Mouse (Mus musculus) limb, embryonic 13.5 days (tissue): Measurements from ENCODE around the gene Phactr2. TPM values are rescaled to one million over a fixed set of nuclear protein-coding genes. Genes with fewer than 3 reads are reported as not detected.

ENCODE experiments used
- ATAC-seq: fragments of 200-750 bp; cut with Nextera tagmentation; 2 replicates; pipeline ENCODE4 v1.8.0; 2017; ENCODE audit warnings: low read depth, moderate number of reproducible peaks, moderate TSS enrichment; ENCODE audit not compliant: low FRiP score
- H3K27ac ChIP-seq: fragments of 300-500 bp; sonication (generic); 2 replicates; pipeline ENCODE4 v1.5.1; 2015; ENCODE audit warnings: inconsistent platforms, mild to moderate bottlenecking, moderate library complexity
- H3K27me3 ChIP-seq: fragments of 300-500 bp; sonication (generic); 2 replicates; pipeline ENCODE4 v1.6.1; 2015; ENCODE audit warnings: mild to moderate bottlenecking, inconsistent platforms
- H3K36me3 ChIP-seq: fragments of 300-500 bp; sonication (generic); 2 replicates; pipeline ENCODE4 v1.6.1; 2015; ENCODE audit warnings: inconsistent platforms, mild to moderate bottlenecking, moderate library complexity
- H3K4me1 ChIP-seq: fragments of 300-500 bp; sonication (generic); 2 replicates; pipeline ENCODE4 v1.6.1; 2015; ENCODE audit warnings: inconsistent platforms
- H3K4me2 ChIP-seq: fragments of 300-500 bp; sonication (generic); replicated peaks from 2 replicates; pipeline ENCODE4 v1.6.1; 2015; ENCODE audit warnings: inconsistent platforms, mild to moderate bottlenecking, moderate library complexity
- H3K4me3 ChIP-seq: fragments of 300-500 bp; sonication (generic); 2 replicates; pipeline ENCODE4 v1.5.1; 2015; ENCODE audit warnings: moderate library complexity, mild to moderate bottlenecking, inconsistent platforms
- H3K9ac ChIP-seq: fragments of 300-500 bp; sonication (generic); 2 replicates; pipeline ENCODE4 v1.6.1; 2015; ENCODE audit warnings: mild to moderate bottlenecking, inconsistent platforms
- H3K9me3 ChIP-seq: fragments of 300-500 bp; sonication (generic); 2 replicates; pipeline ENCODE4 v1.6.1; 2016; ENCODE audit warnings: inconsistent platforms
- WGBS: fragments of 180-500 bp; shearing (Covaris S2); methylation state at CpG from one replicate; pipeline ENCODE4 v1.1.7; 2015; 5-methylcytosine and 5-hydroxymethylcytosine counted together
- polyA plus RNA-seq: library from polyadenylated mRNA; unstranded; fragments of >200 nt; fragmentation: Nextera tagmentation; extraction: Ambion mirVana; gene quantifications from 2 replicates; pipeline ENCODE4 v1.2.1, GENCODE M21; 2015

Gene Phactr2
- polyA plus RNA-seq, 1 experiment from 2014 or later = 26.8 TPM

- H3K36me3 ChIP-seq = peaks cover 55% of the 10 kb centered on the region
- H3K27me3 ChIP-seq = no peaks in the 10 kb centered on the region
- no peak overlapping the region for H3K27ac ChIP-seq
- no peak overlapping the region for H3K9ac ChIP-seq
- peaks cover 8% of the 10 kb centered on the region for H3K4me1 ChIP-seq
- H3K9me3 ChIP-seq = no peaks in the 10 kb centered on the region
- no peak for ATAC-seq
- H3K4me3 ChIP-seq = no peak overlapping the region
- H3K4me2 ChIP-seq = no peak overlapping the region
- 89% methylated on average over 5 of the region's 5 CpGs for WGBS
Observed at GRCm38 (mm10) chr10:13189881-13190280, 284.3 kb downstream of the Phactr2 start.

DNA sequence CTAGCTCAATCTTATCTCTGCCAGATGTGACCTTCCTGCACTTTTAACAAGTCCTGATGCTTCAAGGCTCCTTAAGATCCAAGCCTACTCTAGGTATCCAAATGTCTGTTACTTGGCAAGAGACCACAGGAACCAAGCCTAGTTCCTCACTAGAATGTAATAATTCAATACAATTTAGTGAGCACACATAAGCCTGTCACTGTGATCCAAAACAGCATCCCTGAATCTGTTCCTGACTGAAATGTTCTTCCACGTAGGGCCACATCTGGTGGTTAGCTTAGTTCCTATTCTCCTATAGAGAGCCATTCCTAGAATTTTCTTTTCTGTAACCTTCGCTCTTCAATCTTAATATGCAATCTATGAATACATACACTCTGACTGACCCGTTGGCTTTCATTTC is 287.5 kb downstream of the Phactr2 start:
- H3K4me3 ChIP-seq = no peak overlapping the region
- H3K9me3 ChIP-seq = no peaks in the 10 kb centered on the region
- H3K27ac ChIP-seq = no peak overlapping the region
- no peaks in the 10 kb centered on the region for H3K27me3 ChIP-seq
- ATAC-seq = no peak
- no peak overlapping the region for H3K9ac ChIP-seq
- peaks cover 6% of the 10 kb centered on the region for H3K4me1 ChIP-seq
- 81% methylated on average over 3 of the region's 3 CpGs for WGBS
- no peak overlapping the region for H3K4me2 ChIP-seq
- peaks cover 78% of the 10 kb centered on the region for H3K36me3 ChIP-seq

- no peak for ATAC-seq
- H3K9me3 ChIP-seq = no peaks in the 10 kb centered on the region
- H3K9ac ChIP-seq = no peak overlapping the region
- peaks cover 81% of the 10 kb centered on the region for H3K36me3 ChIP-seq
- H3K27ac ChIP-seq = no peak overlapping the region
- no peaks in the 10 kb centered on the region for H3K27me3 ChIP-seq
- no peak overlapping the region for H3K4me3 ChIP-seq
- H3K4me1 ChIP-seq = peaks cover 6% of the 10 kb centered on the region
- 93% methylated on average over 4 of the region's 4 CpGs for WGBS
- H3K4me2 ChIP-seq = no peak overlapping the region
Observed at GRCm38 (mm10) chr10:13184170-13184766, 289.9 kb downstream of the Phactr2 start.

DNA sequence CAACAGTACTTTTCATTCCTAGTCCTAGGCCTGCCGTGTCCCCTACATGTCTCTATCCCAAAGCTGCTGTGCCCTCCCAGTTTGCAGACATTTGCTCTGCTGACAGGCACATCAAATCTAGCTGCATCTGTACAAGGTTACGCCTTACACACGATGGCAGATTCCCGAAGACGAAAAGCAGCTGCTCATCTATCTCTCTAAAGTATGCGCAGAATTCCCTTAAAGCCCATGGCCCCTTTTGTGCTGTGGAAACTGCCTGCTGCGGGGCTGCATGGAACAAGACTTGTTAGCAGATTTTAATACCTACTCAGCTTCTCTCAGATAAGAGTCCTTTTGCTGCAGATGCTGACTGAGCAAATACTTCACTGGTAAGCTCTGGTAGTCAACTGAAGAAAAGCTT is 294.0 kb downstream of the Phactr2 start:
- H3K4me2 ChIP-seq = no peak overlapping the region
- no peak for ATAC-seq
- H3K27ac ChIP-seq = no peak overlapping the region
- H3K27me3 ChIP-seq = no peaks in the 10 kb centered on the region
- H3K9ac ChIP-seq = no peak overlapping the region
- no peak overlapping the region for H3K4me3 ChIP-seq
- no peaks in the 10 kb centered on the region for H3K9me3 ChIP-seq
- 80% methylated on average over 7 of the region's 7 CpGs for WGBS
- peaks cover 9% of the 10 kb centered on the region for H3K4me1 ChIP-seq
- peaks cover 80% of the 10 kb centered on the region for H3K36me3 ChIP-seq

DNA sequence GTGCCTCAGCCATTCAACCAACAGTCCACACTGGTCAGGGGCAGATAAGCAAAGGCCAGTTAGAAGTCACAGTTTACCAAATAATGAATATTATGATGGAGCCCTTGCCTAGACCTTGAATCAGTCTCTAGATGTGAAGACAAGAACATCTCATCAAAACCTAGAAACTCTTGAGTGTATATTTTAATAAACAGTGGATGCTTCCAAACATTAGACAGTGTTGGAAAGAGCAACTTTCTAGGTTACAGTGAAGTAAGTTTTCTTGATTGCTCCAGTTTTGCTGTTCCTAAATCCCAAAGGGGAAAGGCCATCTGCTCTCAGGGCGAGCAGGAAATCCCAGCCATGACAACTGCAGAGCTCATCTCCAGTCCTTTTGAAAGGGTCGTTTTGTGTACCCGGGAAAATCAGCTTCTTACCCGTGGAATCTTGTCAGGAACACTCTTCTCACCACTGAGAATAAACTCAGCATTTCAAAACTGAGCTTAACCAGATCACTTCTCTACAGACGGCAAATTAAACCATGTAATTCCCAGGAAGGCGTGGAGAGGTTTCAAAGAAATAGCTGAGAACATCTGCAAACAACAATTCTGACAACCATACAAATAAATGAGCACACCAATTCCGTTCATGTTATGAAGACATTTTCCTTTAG is 296.1 kb downstream of the Phactr2 start, which contains the start of gene Zc2hc1b:
Zc2hc1b (minus strand) TSS at position 51 of the 652 bp plus-strand sequence.
- Histone ChIP-seq H3K4me3 (no peak within 1 kb of the TSS), H3K27me3 (no peaks in the 10 kb centered on the region), H3K36me3 (peaks cover 65% of the 10 kb centered on the region), H3K9me3 (no peaks in the 10 kb centered on the region), H3K4me2 (no peak within 1 kb of the TSS), H3K27ac (no peak within 1 kb of the TSS), H3K4me1 (peaks cover 4% of the 10 kb centered on the region), H3K9ac (no peak within 1 kb of the TSS)
- ATAC-seq = no peak
- WGBS = 78% methylated on average over 7 of the region's 7 CpGs

DNA sequence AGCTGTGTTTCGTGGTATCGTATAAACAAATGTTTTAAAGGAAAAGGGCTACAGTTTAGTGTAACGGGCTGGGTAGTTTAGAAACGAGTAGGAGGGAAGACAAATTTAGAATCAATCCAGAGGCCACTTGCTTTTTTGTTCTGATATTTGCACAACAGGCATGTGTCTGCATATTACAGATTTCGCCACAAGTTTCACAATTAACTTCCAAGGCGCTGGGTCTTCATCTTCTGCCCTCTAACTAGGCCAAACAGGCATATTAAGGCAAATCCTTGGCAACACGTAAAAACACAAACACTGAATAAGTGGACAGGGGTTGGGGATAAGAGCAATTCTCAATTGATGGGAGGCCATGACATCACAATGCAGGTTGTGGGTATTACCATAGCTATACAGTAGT is 298.3 kb downstream of the Phactr2 start:
- H3K4me2 ChIP-seq = no peak overlapping the region
- no peaks in the 10 kb centered on the region for H3K27me3 ChIP-seq
- ATAC-seq = no peak
- no peak overlapping the region for H3K27ac ChIP-seq
- H3K4me1 ChIP-seq = peaks cover 23% of the 10 kb centered on the region
- 75% methylated on average over 7 of the region's 7 CpGs for WGBS
- no peak overlapping the region for H3K9ac ChIP-seq
- H3K9me3 ChIP-seq = no peaks in the 10 kb centered on the region
- H3K36me3 ChIP-seq = peaks cover 47% of the 10 kb centered on the region
- H3K4me3 ChIP-seq = no peak overlapping the region

- Histone ChIP-seq H3K4me1 (peaks cover 43% of the 10 kb centered on the region), H3K36me3 (peaks cover 18% of the 10 kb centered on the region), H3K27me3 (no peaks in the 10 kb centered on the region), H3K9me3 (no peaks in the 10 kb centered on the region), H3K4me2 (peak overlapping the region; percentile 32), H3K27ac (peak overlapping the region; percentile 52; the same call in 1 of the 2 replicates), H3K4me3 (no peak overlapping the region), H3K9ac (no peak overlapping the region)
- peak; percentile 70 for ATAC-seq
- WGBS = 15% methylated on average over 10 of the region's 10 CpGs
Observed at GRCm38 (mm10) chr10:13172798-13173221, 301.4 kb downstream of the Phactr2 start.

- Histone ChIP-seq H3K9me3 (no peaks in the 10 kb centered on the region), H3K27me3 (no peaks in the 10 kb centered on the region), H3K4me3 (no peak overlapping the region), H3K9ac (no peak overlapping the region), H3K27ac (peak overlapping the region; percentile 33; the same call in 1 of the 2 replicates), H3K4me1 (peaks cover 43% of the 10 kb centered on the region), H3K4me2 (peak overlapping the region; percentile 27; the same call in 1 of the 2 replicates), H3K36me3 (peaks cover 6% of the 10 kb centered on the region)
- WGBS = 27% methylated on average over 2 of the region's 2 CpGs
- ATAC-seq = no peak
Observed at GRCm38 (mm10) chr10:13171461-13171860, 302.8 kb downstream of the Phactr2 start.

DNA sequence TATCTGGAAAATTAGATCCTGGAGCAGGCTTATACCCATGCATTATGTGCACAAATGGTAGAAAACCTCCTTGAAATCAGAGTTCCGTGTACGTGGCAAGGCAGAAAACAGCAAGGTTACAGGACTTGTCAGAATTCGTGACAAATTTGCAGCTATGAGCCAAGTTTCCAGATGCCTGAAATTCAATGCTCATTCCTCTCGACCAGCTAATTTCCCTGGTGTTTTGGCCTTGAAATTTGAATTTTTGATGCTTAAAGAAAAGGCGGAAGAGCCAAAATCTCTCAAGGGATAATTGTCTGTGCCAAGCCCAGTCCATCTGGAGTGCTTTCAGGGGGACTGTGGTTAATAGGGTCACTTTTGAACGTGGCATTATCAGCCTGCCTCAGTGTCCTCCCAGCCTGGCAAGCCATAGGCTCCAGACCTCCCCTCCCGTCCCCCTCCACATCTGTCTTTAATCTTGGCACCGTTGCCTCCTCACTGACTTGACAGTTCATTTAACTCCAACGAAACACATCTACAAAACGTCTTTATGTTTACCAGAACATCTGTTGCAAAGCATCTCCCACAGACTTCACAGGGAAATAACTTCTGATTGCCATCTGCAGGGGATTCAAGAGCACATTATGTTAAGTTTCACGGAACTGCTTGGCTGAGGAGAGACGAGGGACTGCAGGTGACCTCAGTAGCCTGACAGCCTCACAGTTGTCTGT is 303.3 kb downstream of the Phactr2 start:
- no peak overlapping the region for H3K9ac ChIP-seq

DNA sequence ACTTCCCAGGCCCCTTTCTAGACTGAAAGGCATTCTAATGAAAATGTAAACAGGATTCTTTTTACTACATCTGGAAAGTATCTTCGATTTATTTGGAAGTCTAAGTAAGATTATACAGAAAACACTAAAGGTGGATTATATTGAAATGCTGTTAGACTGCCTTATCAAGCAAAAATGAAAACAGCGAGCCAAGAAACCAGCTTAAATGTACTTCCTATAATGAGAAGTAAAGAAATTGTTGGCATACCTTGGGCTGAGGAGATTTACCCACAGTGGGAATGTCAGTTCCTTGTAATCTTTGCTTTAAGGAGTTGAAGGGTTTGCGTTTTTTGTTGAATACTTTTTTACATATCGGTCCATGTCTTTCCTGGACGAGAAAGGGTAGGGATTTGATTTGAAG is 305.8 kb downstream of the Phactr2 start:
- peaks cover 5% of the 10 kb centered on the region; the same call in 1 of the 2 replicates for H3K9me3 ChIP-seq
- 0 out of 2 replicates have a peak overlapping the region, but pooled peaks have one; percentile 10 for H3K27ac ChIP-seq
- no peak overlapping the region for H3K4me3 ChIP-seq
- H3K4me2 ChIP-seq = no peak overlapping the region
- WGBS = 71% methylated on average over 5 of the region's 5 CpGs
- H3K36me3 ChIP-seq = no peaks in the 10 kb centered on the region
- no peak overlapping the region for H3K9ac ChIP-seq
- H3K27me3 ChIP-seq = no peaks in the 10 kb centered on the region
- ATAC-seq = no peak
- peaks cover 40% of the 10 kb centered on the region for H3K4me1 ChIP-seq

More for the DNA sequence above, 303.3 kb downstream of the Phactr2 start:
- H3K4me1 ChIP-seq = peaks cover 43% of the 10 kb centered on the region
- peak; percentile 70 for ATAC-seq
- 11% methylated on average over 12 of the region's 12 CpGs for WGBS
- no peak overlapping the region for H3K4me3 ChIP-seq
- H3K36me3 ChIP-seq = 0 out of 2 replicates have a peak, but pooled peaks cover under 1% of the 10 kb centered on the region
- no peaks in the 10 kb centered on the region for H3K9me3 ChIP-seq
- peak overlapping the region; percentile 27; the same call in 1 of the 2 replicates for H3K4me2 ChIP-seq
- H3K27me3 ChIP-seq = no peaks in the 10 kb centered on the region
- peak overlapping the region; percentile 33 for H3K27ac ChIP-seq

- 69% methylated on average over 4 of the region's 4 CpGs for WGBS
- Histone ChIP-seq H3K4me2 (no peak overlapping the region), H3K4me1 (no peaks in the 10 kb centered on the region), H3K27ac (no peak overlapping the region), H3K9me3 (peaks cover 5% of the 10 kb centered on the region), H3K9ac (no peak overlapping the region), H3K36me3 (no peaks in the 10 kb centered on the region), H3K27me3 (no peaks in the 10 kb centered on the region), H3K4me3 (no peak overlapping the region)
- ATAC-seq = no peak
Observed at GRCm38 (mm10) chr10:13162031-13162430, 312.2 kb downstream of the Phactr2 start.

DNA sequence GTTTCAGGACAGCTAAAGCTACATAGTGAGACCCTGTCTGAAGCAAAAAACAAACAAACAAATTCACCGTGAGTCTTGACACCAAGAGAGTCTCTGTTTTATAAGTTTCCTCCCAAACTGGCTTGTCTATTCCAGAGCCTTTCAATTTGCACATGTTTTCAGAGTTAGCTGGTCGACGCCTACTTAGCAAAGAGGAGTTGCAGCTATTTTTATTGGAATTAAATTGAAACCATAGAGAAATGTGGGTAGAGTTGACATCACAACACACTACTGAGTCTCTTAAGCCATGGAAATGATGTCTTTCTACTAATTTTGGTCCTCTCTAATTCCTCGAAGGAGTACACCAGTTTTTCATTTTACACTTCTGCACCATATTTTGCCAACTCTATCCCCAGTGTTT is 313.3 kb downstream of the Phactr2 start:
- H3K4me1 ChIP-seq = no peaks in the 10 kb centered on the region
- WGBS = 78% methylated on average over 4 of the region's 4 CpGs
- no peaks in the 10 kb centered on the region for H3K36me3 ChIP-seq
- peaks cover 5% of the 10 kb centered on the region for H3K9me3 ChIP-seq
- H3K4me2 ChIP-seq = no peak overlapping the region
- no peak overlapping the region for H3K27ac ChIP-seq
- no peaks in the 10 kb centered on the region for H3K27me3 ChIP-seq
- H3K4me3 ChIP-seq = no peak overlapping the region
- no peak for ATAC-seq
- H3K9ac ChIP-seq = no peak overlapping the region
